Mouse (Mus musculus): Measurements from ENCODE around the gene Gm6904. TPM values are rescaled to one million over a fixed set of nuclear protein-coding genes. Genes with fewer than 3 reads are reported as not detected.
A peak's percentile ranks its signal among the peaks of the same experiment; 100 is the strongest.
"Not testable (repeated sequence)": the region's sequence is repeated elsewhere in the genome, so short reads cannot be mapped to it uniquely, and the experiment has no call there.

The Gm6904 gene
- total RNA-seq (2014; rRNA removed): 0.18 and 0.47 TPM in 2 replicates
- polyA plus RNA-seq (2012; rRNA removed): not detected in 2 replicates

DNA sequence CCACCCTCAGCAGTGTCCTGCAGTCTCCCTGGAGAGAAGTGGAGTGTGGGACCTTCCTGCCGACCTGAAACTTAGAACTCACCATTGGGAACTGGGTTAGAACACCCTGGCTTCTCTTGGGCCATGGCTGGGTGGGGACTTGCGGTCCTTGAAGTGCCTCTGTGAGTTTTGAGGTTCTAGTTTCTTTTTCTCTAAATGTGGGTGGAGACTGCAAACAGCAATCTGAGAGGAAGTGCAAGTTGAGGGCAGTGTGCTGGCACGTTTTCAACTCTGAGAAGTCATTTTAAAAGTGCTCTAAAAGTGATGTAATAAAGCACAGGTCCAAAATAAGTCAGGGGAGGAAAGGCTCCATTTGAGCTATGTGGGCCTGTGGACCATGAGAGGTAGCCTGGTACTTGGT lies at the start of gene Gm6904:
Gm6904 (minus strand) TSS at position 161 of the 400 bp plus-strand sequence.
- peak; percentile 37 for DNase-seq (ENCODE audit: extremely low read depth, low read depth, low spot score)
- no peak within 1 kb of the TSS for H3K27ac ChIP-seq (replicated peaks; ENCODE audit: insufficient read depth, low read depth, low read length)
- no peaks in the 10 kb centered on the region for H3K79me2 ChIP-seq (ENCODE audit: control insufficient read depth, insufficient read depth, low read length)
- H3K4me3 ChIP-seq (ENCODE audit: insufficient read depth, low read depth, low read length): peak within 1 kb of the TSS; percentile 36
- H3K4me1 ChIP-seq (ENCODE audit: control insufficient read depth, insufficient read depth, low read length): no peaks in the 10 kb centered on the region
- H3K27me3 ChIP-seq (ENCODE audit: control insufficient read depth, insufficient read depth, low read length): no peaks in the 10 kb centered on the region
- no peak for TF ChIP-seq POLR2A (IDR thresholded peaks at IDR 0.05; ENCODE audit: extremely low read depth, insufficient read depth, low read length)
- no peak for TF ChIP-seq CTCF (IDR thresholded peaks at IDR 0.05; ENCODE audit: low read depth, low read length)
- no peaks in the 10 kb centered on the region for H3K36me3 ChIP-seq (ENCODE audit: control insufficient read depth, insufficient read depth, low read length)
- H3K9ac ChIP-seq (ENCODE audit: low read depth, low read length): no peak within 1 kb of the TSS
- WGBS: 54% methylated on average over 3 of the region's 3 CpGs

DNA sequence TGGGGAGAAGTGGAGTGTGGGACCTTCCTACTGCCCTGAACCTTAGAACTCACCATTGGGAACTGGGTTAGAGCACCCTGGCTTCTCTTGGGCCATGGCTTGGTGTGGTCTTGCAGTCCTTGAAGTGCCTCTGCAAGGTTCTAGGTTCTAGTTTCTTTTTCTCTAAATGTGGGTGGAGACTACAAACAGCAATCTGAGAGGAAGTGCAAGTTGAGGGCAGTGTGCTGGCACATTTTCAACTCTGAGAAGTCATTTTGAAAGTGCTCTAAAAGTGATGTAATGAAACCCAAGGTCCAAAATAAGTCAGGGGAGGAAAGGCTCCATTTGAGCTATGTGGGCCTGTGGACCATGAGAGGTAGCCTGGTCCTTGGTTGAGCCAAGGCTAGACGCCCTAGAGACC lies 37.4 kb upstream of the Gm6904 start, which contains the start of gene Phf11a:
Phf11a (minus strand) TSS at position 132 of the 400 bp plus-strand sequence.
- H3K27ac ChIP-seq (replicated peaks; ENCODE audit: insufficient read depth, low read depth, low read length); H3K4me3 ChIP-seq (ENCODE audit: insufficient read depth, low read depth, low read length); H3K4me1 ChIP-seq (ENCODE audit: control insufficient read depth, insufficient read depth, low read length); H3K79me2 ChIP-seq (ENCODE audit: control insufficient read depth, insufficient read depth, low read length); H3K27me3 ChIP-seq (ENCODE audit: control insufficient read depth, insufficient read depth, low read length); H3K36me3 ChIP-seq (ENCODE audit: control insufficient read depth, insufficient read depth, low read length); H3K9ac ChIP-seq (ENCODE audit: low read depth, low read length): not testable (repeated sequence)
- DNase-seq (ENCODE audit: extremely low read depth, low read depth, low spot score): peak; percentile 16
- 79% methylated on average over 1 of the region's 1 CpGs for WGBS

DNA sequence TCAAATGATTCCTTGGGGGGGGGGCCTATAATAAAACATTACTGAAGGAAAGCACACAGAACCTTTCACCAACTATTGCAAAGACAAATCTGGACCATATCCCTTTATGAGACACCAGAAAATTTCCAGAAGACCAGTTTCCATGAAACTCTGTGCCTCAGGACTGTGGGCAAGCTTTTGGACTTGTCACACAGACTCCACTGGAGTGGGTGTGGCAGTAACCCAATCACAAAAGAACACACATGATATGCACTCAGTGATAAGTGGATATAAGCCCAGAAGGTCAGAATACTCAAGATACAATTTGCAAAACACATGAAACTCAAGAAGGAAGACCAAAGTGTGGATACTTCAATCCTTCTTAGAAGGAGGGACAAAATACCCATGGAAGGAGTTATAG lies 31.8 kb upstream of the Gm6904 start:
- not testable (repeated sequence) for H3K36me3 ChIP-seq (ENCODE audit: control insufficient read depth, insufficient read depth, low read length); H3K4me3 ChIP-seq (ENCODE audit: insufficient read depth, low read depth, low read length); H3K9ac ChIP-seq (ENCODE audit: low read depth, low read length); H3K27ac ChIP-seq (replicated peaks; ENCODE audit: insufficient read depth, low read depth, low read length); DNase-seq (ENCODE audit: extremely low read depth, low read depth, low spot score); H3K4me1 ChIP-seq (ENCODE audit: control insufficient read depth, insufficient read depth, low read length); H3K27me3 ChIP-seq (ENCODE audit: control insufficient read depth, insufficient read depth, low read length); H3K79me2 ChIP-seq (ENCODE audit: control insufficient read depth, insufficient read depth, low read length)

DNA sequence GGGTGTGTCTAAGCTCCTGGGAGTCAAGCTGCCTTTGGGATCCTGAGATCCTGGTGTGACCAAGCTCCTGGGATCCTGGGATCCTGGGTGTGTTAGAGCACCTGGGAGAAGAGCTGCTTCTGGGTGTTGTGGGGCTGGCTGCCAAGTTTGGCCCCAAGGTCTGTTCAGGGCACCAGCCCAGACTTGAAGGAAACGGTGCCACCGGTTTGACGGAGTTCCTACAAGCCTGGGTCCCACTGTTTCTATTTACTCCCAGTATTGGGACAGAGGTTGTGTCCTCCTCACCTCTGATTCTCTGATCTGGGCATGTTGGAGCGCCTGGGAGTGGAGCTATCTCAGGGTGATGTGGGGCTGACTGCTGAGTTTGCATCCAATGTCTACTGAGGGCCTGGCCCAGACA lies 14.9 kb upstream of the Gm6904 start:
- H3K79me2 ChIP-seq (ENCODE audit: control insufficient read depth, insufficient read depth, low read length); H3K27ac ChIP-seq (replicated peaks; ENCODE audit: insufficient read depth, low read depth, low read length); DNase-seq (ENCODE audit: extremely low read depth, low read depth, low spot score); H3K27me3 ChIP-seq (ENCODE audit: control insufficient read depth, insufficient read depth, low read length); H3K36me3 ChIP-seq (ENCODE audit: control insufficient read depth, insufficient read depth, low read length); H3K4me1 ChIP-seq (ENCODE audit: control insufficient read depth, insufficient read depth, low read length); H3K4me3 ChIP-seq (ENCODE audit: insufficient read depth, low read depth, low read length); H3K9ac ChIP-seq (ENCODE audit: low read depth, low read length): not testable (repeated sequence)
- 87% methylated on average over 4 of the region's 4 CpGs for WGBS

DNA sequence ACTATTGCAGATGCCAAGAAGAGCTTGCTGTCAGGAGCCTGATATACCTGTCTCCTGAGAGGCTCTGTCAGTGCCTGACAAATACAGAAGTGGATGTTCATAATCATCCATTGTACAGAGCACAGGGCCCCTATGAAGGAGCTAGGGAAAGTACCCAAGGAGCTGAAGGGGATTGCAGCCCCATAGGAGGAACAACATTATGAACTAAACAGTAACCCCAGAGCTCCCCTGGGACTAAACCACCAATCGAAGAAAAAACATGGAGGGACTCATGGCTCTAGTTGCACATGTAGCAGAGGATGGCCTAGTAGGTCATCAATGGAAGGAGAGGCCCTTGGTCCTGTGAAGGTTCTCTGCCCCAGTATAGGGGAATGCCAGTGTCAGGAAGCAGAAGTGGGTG lies 4.2 kb downstream of the Gm6904 start:
- not testable (repeated sequence) for H3K36me3 ChIP-seq (ENCODE audit: control insufficient read depth, insufficient read depth, low read length); H3K9ac ChIP-seq (ENCODE audit: low read depth, low read length); DNase-seq (ENCODE audit: extremely low read depth, low read depth, low spot score); H3K79me2 ChIP-seq (ENCODE audit: control insufficient read depth, insufficient read depth, low read length); H3K27me3 ChIP-seq (ENCODE audit: control insufficient read depth, insufficient read depth, low read length); H3K27ac ChIP-seq (replicated peaks; ENCODE audit: insufficient read depth, low read depth, low read length); H3K4me3 ChIP-seq (ENCODE audit: insufficient read depth, low read depth, low read length); H3K4me1 ChIP-seq (ENCODE audit: control insufficient read depth, insufficient read depth, low read length)
- WGBS: 97% methylated on average over 1 of the region's 1 CpGs

DNA sequence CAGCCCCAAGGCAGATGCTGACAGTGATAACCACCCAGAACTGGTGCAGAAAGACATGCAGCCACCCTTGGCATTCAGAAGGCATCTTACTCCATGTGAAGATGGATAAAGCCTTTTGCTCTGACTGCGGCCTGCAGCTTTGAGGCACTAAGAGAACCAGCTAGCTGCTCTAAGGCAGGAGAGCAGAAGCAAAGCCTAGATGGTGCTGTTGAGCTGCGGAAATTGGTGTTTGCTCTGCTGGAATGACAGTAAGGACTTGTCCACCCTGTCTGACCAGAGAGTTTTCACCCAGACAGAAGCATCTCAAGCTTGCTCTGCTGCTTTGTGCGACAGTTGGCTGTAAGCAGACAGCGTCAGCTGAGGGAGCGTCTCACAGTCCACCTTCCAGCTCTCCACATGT lies 9.7 kb downstream of the Gm6904 start:
- 74% methylated on average over 5 of the region's 5 CpGs for WGBS
- H3K27me3 ChIP-seq (ENCODE audit: control insufficient read depth, insufficient read depth, low read length); H3K79me2 ChIP-seq (ENCODE audit: control insufficient read depth, insufficient read depth, low read length); H3K27ac ChIP-seq (replicated peaks; ENCODE audit: insufficient read depth, low read depth, low read length); H3K4me3 ChIP-seq (ENCODE audit: insufficient read depth, low read depth, low read length); H3K4me1 ChIP-seq (ENCODE audit: control insufficient read depth, insufficient read depth, low read length); H3K9ac ChIP-seq (ENCODE audit: low read depth, low read length); H3K36me3 ChIP-seq (ENCODE audit: control insufficient read depth, insufficient read depth, low read length); DNase-seq (ENCODE audit: extremely low read depth, low read depth, low spot score): not testable (repeated sequence)

DNA sequence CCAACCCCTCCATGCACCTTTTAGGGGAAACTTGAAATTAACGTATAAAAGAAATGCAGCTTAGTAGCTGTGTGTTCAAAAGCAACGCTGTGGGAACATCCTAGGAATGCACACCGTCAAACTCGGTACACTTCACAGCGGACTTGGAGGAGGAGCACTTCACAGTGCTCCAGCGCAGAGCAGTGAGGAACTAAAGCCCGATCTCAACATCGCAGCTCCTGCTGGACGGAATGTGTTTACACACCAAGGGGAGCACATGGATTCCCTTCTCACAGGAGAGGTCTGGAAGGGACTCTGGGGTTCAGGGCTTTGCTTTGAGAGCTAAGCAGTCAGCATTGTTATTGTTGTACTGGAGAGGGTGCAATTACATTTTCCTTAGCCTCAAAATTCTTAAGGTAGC lies 26.4 kb downstream of the Gm6904 start:
- Histone ChIP-seq H3K27ac (replicated peaks; ENCODE audit: insufficient read depth, low read depth, low read length) (no peak overlapping the region), H3K4me1 (ENCODE audit: control insufficient read depth, insufficient read depth, low read length) (peaks cover 5% of the 10 kb centered on the region), H3K4me3 (ENCODE audit: insufficient read depth, low read depth, low read length) (no peak overlapping the region), H3K27me3 (ENCODE audit: control insufficient read depth, insufficient read depth, low read length) (no peaks in the 10 kb centered on the region), H3K79me2 (ENCODE audit: control insufficient read depth, insufficient read depth, low read length) (no peaks in the 10 kb centered on the region), H3K9ac (ENCODE audit: low read depth, low read length) (no peak overlapping the region), H3K36me3 (ENCODE audit: control insufficient read depth, insufficient read depth, low read length) (peaks cover 72% of the 10 kb centered on the region)
- no peak for TF ChIP-seq CTCF (IDR thresholded peaks at IDR 0.05; ENCODE audit: low read depth, low read length)
- no peak for TF ChIP-seq POLR2A (IDR thresholded peaks at IDR 0.05; ENCODE audit: extremely low read depth, insufficient read depth, low read length)
- no peak for DNase-seq (ENCODE audit: extremely low read depth, low read depth, low spot score)
- 93% methylated on average over 9 of the region's 9 CpGs for WGBS

All from liver, adult 2 months (tissue).